Mouse (Mus musculus): Measurements from ENCODE around the gene Sertad4.

Sertad4 gene

GRCm38 (mm10) chr1:192855474-192856230 is at the start of gene Sertad4:
TSS of gene Sertad4 (minus strand) at chr1:192855756.
- DNase-seq (ENCODE audit: low spot score) = peak; percentile 88

- DNase-seq (ENCODE audit: low spot score) = no peak
These were observed 46.0 kb upstream of the Sertad4 start for GRCm38 (mm10) chr1:192901516-192901915.

GRCm38 (mm10) chr1:192900913-192901312 is 45.4 kb upstream of the Sertad4 start:
- no peak for DNase-seq (ENCODE audit: low spot score)

- DNase-seq (ENCODE audit: low spot score) = no peak
These were observed 43.2 kb upstream of the Sertad4 start for GRCm38 (mm10) chr1:192898742-192899141.

GRCm38 (mm10) chr1:192897218-192897617 is 41.7 kb upstream of the Sertad4 start:
- no peak for DNase-seq (ENCODE audit: low spot score)

GRCm38 (mm10) chr1:192896076-192896475 is 40.5 kb upstream of the Sertad4 start:
- peak; percentile 43 for DNase-seq (ENCODE audit: low spot score)

- DNase-seq (ENCODE audit: low spot score) = peak; percentile 57
These were observed 35.2 kb upstream of the Sertad4 start for GRCm38 (mm10) chr1:192890716-192891115.

GRCm38 (mm10) chr1:192882617-192883295 is 27.2 kb upstream of the Sertad4 start:
- no peak for DNase-seq (ENCODE audit: low spot score)

GRCm38 (mm10) chr1:192880130-192880529 is 24.6 kb upstream of the Sertad4 start:
- no peak for DNase-seq (ENCODE audit: low spot score)

- no peak for DNase-seq (ENCODE audit: low spot score)
These were observed 23.6 kb upstream of the Sertad4 start for GRCm38 (mm10) chr1:192879086-192879580.

GRCm38 (mm10) chr1:192872841-192873240 is 17.3 kb upstream of the Sertad4 start:
- peak; percentile 49 for DNase-seq (ENCODE audit: low spot score)

GRCm38 (mm10) chr1:192869761-192870160 is 14.2 kb upstream of the Sertad4 start:
- DNase-seq (ENCODE audit: low spot score) = no peak

- DNase-seq (ENCODE audit: low spot score) = peak; percentile 43
These were observed 8.9 kb upstream of the Sertad4 start for GRCm38 (mm10) chr1:192864440-192864839.

GRCm38 (mm10) chr1:192861305-192861960 is 5.9 kb upstream of the Sertad4 start:
- DNase-seq (ENCODE audit: low spot score) = no peak

- no peak for DNase-seq (ENCODE audit: low spot score)
These were observed 4.7 kb upstream of the Sertad4 start for GRCm38 (mm10) chr1:192860273-192860672.

- DNase-seq (ENCODE audit: low spot score) = no peak
These were observed 2.0 kb upstream of the Sertad4 start for GRCm38 (mm10) chr1:192857582-192857981.

GRCm38 (mm10) chr1:192856931-192857330 is 1.4 kb upstream of the Sertad4 start:
- DNase-seq (ENCODE audit: low spot score) = peak; percentile 33

GRCm38 (mm10) chr1:192856411-192856810 is 855 bp upstream of the Sertad4 start:
- no peak for DNase-seq (ENCODE audit: low spot score)

GRCm38 (mm10) chr1:192854819-192855271 is 711 bp downstream of the Sertad4 start:
- peak; percentile 23 for DNase-seq (ENCODE audit: low spot score)

- peak; percentile 34 for DNase-seq (ENCODE audit: low spot score)
These were observed 1.4 kb downstream of the Sertad4 start for GRCm38 (mm10) chr1:192853988-192854818.

- DNase-seq (ENCODE audit: low spot score) = no peak
These were observed 2.1 kb downstream of the Sertad4 start for GRCm38 (mm10) chr1:192853429-192853828.

- DNase-seq (ENCODE audit: low spot score) = no peak
These were observed 3.5 kb downstream of the Sertad4 start for GRCm38 (mm10) chr1:192852047-192852446.

Measured in adipocyte (in vitro differentiated cells).